Mouse (Mus musculus): ENCODE measurements around the gene Tnp2.

GRCm38 (mm10) chr16:10782377-10783151, 5.9 kb downstream of the Tnp2 start:
- TF ChIP-seq HCFC1 (IDR thresholded peaks at IDR 0.05; ENCODE audit: borderline replicate concordance, insufficient read depth, low read length) (no peak), MAFK (IDR thresholded peaks at IDR 0.05; ENCODE audit: insufficient read depth, low read depth, low read length) (no peak), ZNF384 (IDR thresholded peaks at IDR 0.05; ENCODE audit: low read depth, low read length) (no peak), ZC3H11A (IDR thresholded peaks at IDR 0.05; ENCODE audit: borderline replicate concordance, low read depth, low read length) (no peak)
